Mouse (Mus musculus) testis, adult 2 months (tissue): ENCODE data around the gene Erc2.

Experiments used
- CTCF ChIP-seq: fragments of 200-500 bp; IDR thresholded peaks from 2 replicates; pipeline ENCODE4 v1.5.1; 2012; ENCODE audit warnings: low read depth, mild to moderate bottlenecking, inconsistent platforms, low read length, moderate library complexity; ENCODE audit not compliant: control insufficient read depth, insufficient read depth, insufficient replicate concordance
- POLR2A ChIP-seq: fragments of 200-500 bp; IDR thresholded peaks from 2 replicates; pipeline ENCODE4 v1.6.1; 2012; ENCODE audit warnings: low read depth, mild to moderate bottlenecking, inconsistent platforms, low read length, moderate library complexity; ENCODE audit not compliant: control insufficient read depth

GRCm38 (mm10) chr14:28359983-28360382 is 737.8 kb downstream of the Erc2 start:
- TF ChIP-seq POLR2A: no peak
- no peak for TF ChIP-seq CTCF
